Mouse (Mus musculus) heart, embryonic 13.5 days (tissue): Measurements from ENCODE around the gene Glyr1. TPM values are rescaled to one million over a fixed set of nuclear protein-coding genes. Genes with fewer than 3 reads are reported as not detected.

ENCODE experiments used
- ATAC-seq: fragments of 200-750 bp; cut with Nextera tagmentation; 2 replicates; pipeline ENCODE4 v1.8.0; 2017; ENCODE audit warnings: moderate TSS enrichment; ENCODE audit not compliant: insufficient number of reproducible peaks, low FRiP score, low TSS enrichment; ENCODE audit errors: extremely low read depth
- H3K27ac ChIP-seq: fragments of 300-500 bp; sonication (generic); replicated peaks from 2 replicates; pipeline ENCODE4 v1.5.1; 2015; ENCODE audit warnings: moderate library complexity, mild to moderate bottlenecking, inconsistent platforms
- H3K27me3 ChIP-seq: fragments of 300-500 bp; sonication (generic); replicated peaks from 2 replicates; pipeline ENCODE4 v1.6.1; 2015; ENCODE audit warnings: mild to moderate bottlenecking, inconsistent platforms
- H3K36me3 ChIP-seq: fragments of 300-500 bp; sonication (generic); 2 replicates; pipeline ENCODE4 v1.6.1; 2015; ENCODE audit warnings: mild to moderate bottlenecking, inconsistent platforms
- H3K4me1 ChIP-seq: fragments of 300-500 bp; sonication (generic); 2 replicates; pipeline ENCODE4 v1.6.1; 2015; ENCODE audit warnings: inconsistent platforms
- H3K4me2 ChIP-seq: fragments of 300-500 bp; sonication (generic); 2 replicates; pipeline ENCODE4 v1.6.1; 2015; ENCODE audit warnings: inconsistent platforms, mild to moderate bottlenecking, moderate library complexity
- H3K4me3 ChIP-seq: fragments of 300-500 bp; sonication (generic); 2 replicates; pipeline ENCODE4 v1.5.1; 2015; ENCODE audit warnings: moderate library complexity, mild to moderate bottlenecking, inconsistent platforms
- H3K9ac ChIP-seq: fragments of 300-500 bp; sonication (generic); 2 replicates; pipeline ENCODE4 v1.6.1; 2015; ENCODE audit warnings: inconsistent platforms, mild to moderate bottlenecking, moderate library complexity
- H3K9me3 ChIP-seq: fragments of 300-500 bp; sonication (generic); 2 replicates; pipeline ENCODE4 v1.6.1; 2016; ENCODE audit warnings: inconsistent platforms
- WGBS: fragments of 180-500 bp; shearing (Covaris S2); methylation state at CpG from one replicate; pipeline ENCODE4 v1.1.7; 2015; ENCODE audit warnings: mixed read lengths; 5-methylcytosine and 5-hydroxymethylcytosine counted together
- polyA plus RNA-seq: library from polyadenylated mRNA; unstranded; fragments of >200 nt; fragmentation: Nextera tagmentation; extraction: Ambion mirVana; gene quantifications from 2 replicates; pipeline ENCODE4 v1.2.1, GENCODE M21; 2015

Gene Glyr1
- polyA plus RNA-seq, result 88.7 and 93.1 TPM in 2 replicates

GRCm38 (mm10) chr16:5049774-5050234 lies at the start of gene Glyr1, which contains the start of gene Ubn1:
TSS of gene Glyr1 (minus strand) at chr16:5049863.
TSS of gene Ubn1 (plus strand) at chr16:5050057.
- Histone ChIP-seq H3K27ac (peak within 1 kb of the TSS; percentile 98), H3K4me3 (peak within 1 kb of the TSS; percentile 96), H3K36me3 (peaks cover 44% of the 10 kb centered on the region), H3K4me1 (peaks cover 30% of the 10 kb centered on the region), H3K4me2 (peak within 1 kb of the TSS; percentile 88), H3K9ac (peak within 1 kb of the TSS; percentile 97), H3K9me3 (no peaks in the 10 kb centered on the region), H3K27me3 (no peaks in the 10 kb centered on the region)
- under 1% methylated on average over 51 of the region's 56 CpGs for WGBS
- peak; percentile 99 for ATAC-seq

DNA sequence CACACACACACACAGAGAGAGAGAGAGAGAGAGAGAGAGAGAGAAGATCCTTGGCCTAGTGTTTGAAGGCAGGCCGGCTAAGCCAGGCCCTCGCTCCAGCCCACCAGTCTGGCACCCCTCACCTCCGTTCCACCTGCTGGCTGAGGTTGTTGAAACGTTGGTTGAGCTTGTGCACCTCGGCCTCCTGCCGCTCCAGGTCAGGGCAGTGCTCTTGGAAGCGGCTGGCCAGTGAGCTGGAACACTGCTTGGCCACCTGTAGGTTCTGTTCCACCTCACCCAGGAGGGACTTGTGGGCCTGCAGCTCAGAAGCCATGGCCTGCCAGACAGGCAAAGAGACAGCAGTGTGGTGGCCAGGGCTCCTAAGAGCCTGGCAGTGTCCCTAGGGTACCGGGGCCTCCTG lies 46.8 kb upstream of the Glyr1 start:
- no peak overlapping the region for H3K4me3 ChIP-seq
- H3K36me3 ChIP-seq, result no peaks in the 10 kb centered on the region
- 79% methylated on average over 8 of the region's 8 CpGs for WGBS
- no peak overlapping the region for H3K27ac ChIP-seq
- no peaks in the 10 kb centered on the region for H3K9me3 ChIP-seq
- no peaks in the 10 kb centered on the region for H3K4me1 ChIP-seq
- no peak overlapping the region for H3K9ac ChIP-seq
- H3K27me3 ChIP-seq, result no peaks in the 10 kb centered on the region
- no peak for ATAC-seq
- no peak overlapping the region for H3K4me2 ChIP-seq

- no peak overlapping the region for H3K27ac ChIP-seq
- WGBS, result 78% methylated on average over 5 of the region's 5 CpGs
- no peak overlapping the region for H3K4me2 ChIP-seq
Observed at GRCm38 (mm10) chr16:5093285-5093684, 43.6 kb upstream of the Glyr1 start.

DNA sequence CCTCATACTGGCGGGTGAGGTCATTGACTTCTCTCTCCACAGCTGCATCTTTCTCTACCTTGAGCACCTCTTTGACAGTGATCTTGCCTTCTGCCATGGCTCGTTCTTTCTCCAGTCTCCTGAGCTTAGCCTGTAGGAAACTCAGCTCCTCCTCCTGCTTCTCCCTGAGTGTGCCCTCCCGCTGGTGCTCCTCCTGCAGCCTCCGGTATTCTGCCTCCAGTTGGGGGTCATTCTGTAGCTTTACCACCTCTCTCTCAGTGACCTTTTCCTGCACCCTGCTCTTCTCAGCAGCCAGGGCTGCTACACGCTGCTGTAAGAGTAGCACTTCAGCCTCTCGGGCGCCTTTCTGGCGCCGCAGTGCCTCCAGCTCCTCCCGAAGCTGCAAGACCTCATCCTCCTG lies 39.4 kb upstream of the Glyr1 start:
- no peak overlapping the region for H3K4me2 ChIP-seq
- H3K27me3 ChIP-seq, result no peaks in the 10 kb centered on the region
- peaks cover 47% of the 10 kb centered on the region for H3K36me3 ChIP-seq
- no peak overlapping the region for H3K4me3 ChIP-seq
- WGBS, result 43% methylated on average over 10 of the region's 10 CpGs
- ATAC-seq, result no peak
- no peak overlapping the region for H3K27ac ChIP-seq
- no peak overlapping the region for H3K9ac ChIP-seq
- no peaks in the 10 kb centered on the region for H3K9me3 ChIP-seq
- peaks cover 17% of the 10 kb centered on the region for H3K4me1 ChIP-seq

More at GRCm38 (mm10) chr16:5093285-5093684, 43.6 kb upstream of the Glyr1 start:
- no peak overlapping the region for H3K4me3 ChIP-seq
- no peak overlapping the region for H3K9ac ChIP-seq
- peaks cover 5% of the 10 kb centered on the region for H3K36me3 ChIP-seq
- no peak for ATAC-seq
- H3K27me3 ChIP-seq, result no peaks in the 10 kb centered on the region
- H3K9me3 ChIP-seq, result no peaks in the 10 kb centered on the region
- peaks cover 17% of the 10 kb centered on the region for H3K4me1 ChIP-seq

DNA sequence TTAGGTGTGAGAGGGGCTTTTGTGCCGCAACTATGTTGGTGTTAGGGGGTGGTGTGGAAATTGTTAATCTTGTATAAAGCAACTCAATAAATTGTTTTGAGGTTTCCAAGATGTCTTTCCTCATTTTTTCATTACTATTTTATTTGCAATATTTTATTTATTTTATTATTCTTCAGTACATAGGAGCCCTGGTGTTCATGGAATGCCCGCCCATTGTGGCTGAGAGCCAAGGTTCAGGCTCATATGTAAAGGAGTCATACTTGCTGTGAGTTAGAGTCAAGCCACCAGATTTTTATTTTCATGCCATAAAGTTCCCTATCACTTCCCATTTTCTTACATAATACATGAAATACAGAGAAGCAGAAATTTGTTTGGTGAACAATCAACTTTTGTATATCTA lies 36.5 kb upstream of the Glyr1 start:
- ATAC-seq, result no peak
- Histone ChIP-seq H3K36me3 (peaks cover 76% of the 10 kb centered on the region), H3K4me2 (no peak overlapping the region), H3K4me3 (no peak overlapping the region), H3K9ac (no peak overlapping the region), H3K4me1 (peaks cover 17% of the 10 kb centered on the region), H3K9me3 (no peaks in the 10 kb centered on the region), H3K27ac (no peak overlapping the region), H3K27me3 (no peaks in the 10 kb centered on the region)
- WGBS, result 97% methylated on average over 2 of the region's 2 CpGs

DNA sequence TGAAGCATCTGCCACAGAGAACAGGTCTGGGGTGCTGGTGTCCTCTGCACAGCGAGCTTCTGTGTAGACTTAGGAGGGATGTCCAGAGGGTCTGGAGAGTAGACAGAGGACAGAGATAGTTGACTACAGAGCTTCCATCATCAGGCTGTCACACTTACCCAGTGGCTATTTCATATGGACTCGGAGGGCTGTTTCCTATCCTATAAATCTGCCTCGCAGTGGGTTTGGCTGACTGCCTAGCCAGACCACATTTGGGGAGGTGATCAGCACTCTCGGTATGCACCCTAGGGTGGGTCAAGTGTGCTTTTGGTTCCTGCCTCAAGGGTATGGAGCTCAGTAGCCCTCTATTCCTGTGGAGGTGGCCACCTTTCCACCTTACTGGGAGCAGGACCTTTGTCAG lies 35.5 kb upstream of the Glyr1 start:
- peaks cover 9% of the 10 kb centered on the region for H3K4me1 ChIP-seq
- H3K4me3 ChIP-seq, result no peak overlapping the region
- no peaks in the 10 kb centered on the region for H3K27me3 ChIP-seq
- peaks cover 81% of the 10 kb centered on the region for H3K36me3 ChIP-seq
- H3K9ac ChIP-seq, result no peak overlapping the region
- no peak overlapping the region for H3K4me2 ChIP-seq
- no peak for ATAC-seq
- H3K9me3 ChIP-seq, result no peaks in the 10 kb centered on the region
- 87% methylated on average over 4 of the region's 4 CpGs for WGBS
- H3K27ac ChIP-seq, result no peak overlapping the region

- ATAC-seq, result no peak
- Histone ChIP-seq H3K36me3 (peaks cover 95% of the 10 kb centered on the region), H3K9ac (no peak overlapping the region), H3K4me1 (no peaks in the 10 kb centered on the region), H3K9me3 (no peaks in the 10 kb centered on the region), H3K4me3 (no peak overlapping the region), H3K27me3 (no peaks in the 10 kb centered on the region), H3K4me2 (no peak overlapping the region), H3K27ac (no peak overlapping the region)
- WGBS, result 89% methylated on average over 5 of the region's 5 CpGs
Observed at GRCm38 (mm10) chr16:5074341-5074740, 24.7 kb upstream of the Glyr1 start.

GRCm38 (mm10) chr16:5071974-5072373 lies 22.3 kb upstream of the Glyr1 start:
- no peak for ATAC-seq
- H3K9me3 ChIP-seq, result no peaks in the 10 kb centered on the region
- no peaks in the 10 kb centered on the region for H3K27me3 ChIP-seq
- no peaks in the 10 kb centered on the region for H3K4me1 ChIP-seq
- no peak overlapping the region for H3K9ac ChIP-seq
- WGBS, result 90% methylated on average over 7 of the region's 7 CpGs
- H3K27ac ChIP-seq, result no peak overlapping the region
- H3K4me3 ChIP-seq, result no peak overlapping the region
- peaks cover 93% of the 10 kb centered on the region for H3K36me3 ChIP-seq
- no peak overlapping the region for H3K4me2 ChIP-seq

GRCm38 (mm10) chr16:5070321-5070720 lies 20.7 kb upstream of the Glyr1 start:
- Histone ChIP-seq H3K9ac (no peak overlapping the region), H3K4me2 (no peak overlapping the region), H3K27me3 (no peaks in the 10 kb centered on the region), H3K4me1 (no peaks in the 10 kb centered on the region), H3K27ac (no peak overlapping the region), H3K9me3 (no peaks in the 10 kb centered on the region), H3K4me3 (no peak overlapping the region), H3K36me3 (peaks cover 92% of the 10 kb centered on the region)
- no peak for ATAC-seq
- WGBS, result 72% methylated on average over 3 of the region's 3 CpGs

DNA sequence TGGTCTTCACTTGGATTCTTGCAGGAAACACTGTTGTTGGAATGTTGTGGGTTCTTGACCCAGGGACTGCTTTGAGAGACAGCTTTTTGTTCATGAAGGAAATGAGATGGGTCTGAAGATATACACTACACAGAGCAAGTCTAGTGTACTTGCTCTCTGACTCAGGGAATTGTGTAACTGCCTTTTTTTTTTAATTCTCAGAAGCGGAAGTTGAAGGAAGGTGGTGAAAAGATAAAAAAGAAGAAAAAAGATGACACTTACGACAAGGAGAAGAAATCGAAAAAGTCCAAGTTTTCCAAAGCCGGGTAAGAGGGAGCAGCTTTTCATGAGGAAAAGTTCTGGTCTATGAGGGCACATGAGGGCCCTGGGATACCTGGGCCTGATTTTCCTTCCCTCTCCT lies 13.8 kb upstream of the Glyr1 start:
- H3K36me3 ChIP-seq, result peaks cover 86% of the 10 kb centered on the region
- no peak overlapping the region for H3K9ac ChIP-seq

GRCm38 (mm10) chr16:5058114-5058513 lies 8.5 kb upstream of the Glyr1 start:
- no peak overlapping the region for H3K9ac ChIP-seq
- WGBS, result 87% methylated on average over 1 of the region's 1 CpGs
- ATAC-seq, result no peak
- H3K4me3 ChIP-seq, result no peak overlapping the region
- peaks cover 79% of the 10 kb centered on the region for H3K36me3 ChIP-seq
- no peak overlapping the region for H3K27ac ChIP-seq
- H3K27me3 ChIP-seq, result no peaks in the 10 kb centered on the region
- H3K4me1 ChIP-seq, result no peaks in the 10 kb centered on the region
- H3K9me3 ChIP-seq, result no peaks in the 10 kb centered on the region
- H3K4me2 ChIP-seq, result no peak overlapping the region

More for the DNA sequence above, 13.8 kb upstream of the Glyr1 start:
- H3K4me3 ChIP-seq, result no peak overlapping the region
- H3K27ac ChIP-seq, result no peak overlapping the region
- 82% methylated on average over 4 of the region's 4 CpGs for WGBS
- no peaks in the 10 kb centered on the region for H3K27me3 ChIP-seq
- no peak for ATAC-seq
- H3K9me3 ChIP-seq, result no peaks in the 10 kb centered on the region
- no peak overlapping the region for H3K4me2 ChIP-seq
- H3K4me1 ChIP-seq, result no peaks in the 10 kb centered on the region

GRCm38 (mm10) chr16:5050251-5051110 lies 818 bp upstream of the Glyr1 start:
- WGBS, result under 1% methylated on average over 77 of the region's 78 CpGs
- peak overlapping the region; percentile 92 for H3K9ac ChIP-seq
- peaks cover 30% of the 10 kb centered on the region for H3K4me1 ChIP-seq
- ATAC-seq, result peak; percentile 43
- H3K36me3 ChIP-seq, result peaks cover 44% of the 10 kb centered on the region
- H3K27ac ChIP-seq, result peak overlapping the region; percentile 98
- H3K4me2 ChIP-seq, result peak overlapping the region; percentile 84
- H3K4me3 ChIP-seq, result peak overlapping the region; percentile 96
- no peaks in the 10 kb centered on the region for H3K27me3 ChIP-seq
- no peaks in the 10 kb centered on the region for H3K9me3 ChIP-seq
